Mouse (Mus musculus) embryonic facial prominence, embryonic 10.5 days (tissue): ENCODE data around the gene Mfsd9. TPM values are rescaled to one million over a fixed set of nuclear protein-coding genes. Genes with fewer than 3 reads are reported as not detected.

Experiments used
- DNase-seq: peaks from one replicate; pipeline ENCODE4 v3.0.0-alpha.2; 2017; ENCODE audit warnings: low spot score
- H3K27ac ChIP-seq: fragments of 300-500 bp; sonication (generic); replicated peaks from 2 replicates; pipeline ENCODE4 v1.5.1; 2016; ENCODE audit warnings: mild to moderate bottlenecking
- H3K27me3 ChIP-seq: fragments of 300-500 bp; sonication (generic); replicated peaks from 2 replicates; pipeline ENCODE4 v1.6.1; 2016; ENCODE audit warnings: low read depth, mild to moderate bottlenecking; ENCODE audit not compliant: poor library complexity, severe bottlenecking
- H3K36me3 ChIP-seq: fragments of 300-500 bp; sonication (generic); replicated peaks from 2 replicates; pipeline ENCODE4 v1.6.1; 2016; ENCODE audit warnings: mild to moderate bottlenecking, moderate library complexity
- H3K4me1 ChIP-seq: fragments of 300-500 bp; sonication (generic); 2 replicates; pipeline ENCODE4 v1.6.1; 2016
- H3K4me3 ChIP-seq: fragments of 300-500 bp; sonication (generic); 2 replicates; pipeline ENCODE4 v1.5.1; 2016; ENCODE audit warnings: mild to moderate bottlenecking, moderate library complexity
- H3K9me3 ChIP-seq: fragments of 300-500 bp; sonication (generic); 2 replicates; pipeline ENCODE4 v1.6.1; 2016; ENCODE audit warnings: mild to moderate bottlenecking
- WGBS: fragments of 180-500 bp; shearing (Covaris S2); methylation state at CpG from one replicate; pipeline ENCODE4 v1.1.7; 2016; 5-methylcytosine and 5-hydroxymethylcytosine counted together
- polyA plus RNA-seq: library from polyadenylated mRNA; unstranded; fragments of >200 nt; fragmentation: Nextera tagmentation; extraction: Ambion mirVana; gene quantifications from 2 replicates; pipeline ENCODE4 v1.2.1, GENCODE M21; 2016

Mfsd9 gene
- polyA plus RNA-seq, 1 experiment from 2014 or later, result 3.0 TPM

- DNase-seq, result no peak
- 87% methylated on average over 8 of the region's 8 CpGs for WGBS
- Histone ChIP-seq H3K4me3 (no peak overlapping the region), H3K27ac (no peak overlapping the region), H3K4me1 (peaks cover 7% of the 10 kb centered on the region; the same call in 1 of the 2 replicates), H3K27me3 (no peaks in the 10 kb centered on the region), H3K9me3 (no peaks in the 10 kb centered on the region), H3K36me3 (no peaks in the 10 kb centered on the region)
These were observed 52.8 kb downstream of the Mfsd9 start for GRCm38 (mm10) chr1:40737671-40738070.

DNA sequence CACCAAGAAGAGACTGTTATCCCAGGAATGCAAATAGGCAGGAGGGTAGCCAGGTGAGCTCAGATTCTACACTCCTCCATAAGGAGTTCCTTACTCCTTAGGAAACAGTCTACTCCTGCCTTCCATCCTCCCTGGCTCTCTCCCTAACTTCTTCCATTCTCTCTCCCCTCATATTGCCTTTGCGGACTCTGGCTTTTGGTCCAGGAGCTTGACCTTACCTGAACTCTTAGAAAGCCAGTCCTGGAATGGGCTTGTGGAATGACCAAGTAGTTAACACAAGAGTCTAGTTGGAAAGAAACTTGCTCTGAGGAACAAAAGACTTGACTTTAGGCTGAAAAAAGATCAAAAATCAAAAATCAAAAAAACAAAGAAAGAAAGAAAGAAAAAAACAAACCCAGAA, 61.9 kb downstream of the Mfsd9 start:
- no peaks in the 10 kb centered on the region for H3K9me3 ChIP-seq
- H3K4me1 ChIP-seq, result no peaks in the 10 kb centered on the region

GRCm38 (mm10) chr1:40727404-40727803, 63.1 kb downstream of the Mfsd9 start:
- Histone ChIP-seq H3K36me3 (no peaks in the 10 kb centered on the region), H3K4me1 (no peaks in the 10 kb centered on the region), H3K27ac (no peak overlapping the region), H3K9me3 (no peaks in the 10 kb centered on the region), H3K27me3 (no peaks in the 10 kb centered on the region), H3K4me3 (no peak overlapping the region)
- DNase-seq, result no peak
- 86% methylated on average over 7 of the region's 7 CpGs for WGBS

More for the DNA sequence above, 61.9 kb downstream of the Mfsd9 start:
- Histone ChIP-seq H3K36me3 (no peaks in the 10 kb centered on the region), H3K27ac (no peak overlapping the region), H3K27me3 (no peaks in the 10 kb centered on the region), H3K4me3 (no peak overlapping the region)
- DNase-seq, result no peak
- WGBS, result 94% methylated on average over 1 of the region's 1 CpGs

DNA sequence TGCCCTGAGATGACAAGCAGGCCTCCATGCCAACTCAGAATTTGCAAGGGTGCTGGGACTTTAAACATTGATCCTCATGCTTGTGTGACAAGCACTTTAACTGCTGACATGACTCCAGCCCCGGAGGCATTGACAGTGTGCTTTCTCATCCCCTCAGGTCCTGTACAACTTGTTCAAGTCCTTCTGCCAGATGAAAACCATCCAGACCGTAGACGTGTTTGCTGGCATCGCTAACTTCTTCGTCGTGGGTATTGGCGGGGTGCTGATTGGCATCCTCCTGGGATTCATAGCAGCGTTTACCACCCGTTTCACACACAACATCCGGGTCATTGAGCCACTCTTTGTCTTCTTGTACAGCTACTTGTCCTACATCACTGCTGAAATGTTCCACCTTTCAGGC, 64.4 kb downstream of the Mfsd9 start:
- Histone ChIP-seq H3K27ac (no peak overlapping the region), H3K4me3 (no peak overlapping the region), H3K4me1 (no peaks in the 10 kb centered on the region), H3K27me3 (no peaks in the 10 kb centered on the region), H3K36me3 (no peaks in the 10 kb centered on the region), H3K9me3 (no peaks in the 10 kb centered on the region)
- no peak for DNase-seq
- 89% methylated on average over 10 of the region's 10 CpGs for WGBS

Other genes with a start within 250 kb of the Mfsd9 start
- gene Slc9a4, start 210.6 kb downstream of the Mfsd9 start, polyA plus RNA-seq, result not detected in 2 replicates
- not detected in 2 replicates for gene Slc9a2, start 110.1 kb downstream of the Mfsd9 start, polyA plus RNA-seq
- gene Tmem182, start 14.9 kb upstream of the Mfsd9 start, polyA plus RNA-seq, result not detected in 2 replicates